Mouse (Mus musculus) MEL (cell line): ENCODE data around the gene Ngly1.

ENCODE experiments used
- CTCF ChIP-seq, 3 experiments: IDR thresholded peaks in 2 of 3; conservative IDR thresholded peaks in 1 of 3; 2 replicates each; pipeline ENCODE4 v1.5.1; 2011 to 2012; ENCODE audit warnings: low read length in 3 of 3, low read depth in 2 of 3, mild to moderate bottlenecking in 2 of 3, improper control_type of control experiment in 1 of 3, inconsistent platforms in 1 of 3, mixed read lengths in 1 of 3, moderate library complexity in 1 of 3; ENCODE audit not compliant: control insufficient read depth in 1 of 3, insufficient read depth in 1 of 3, poor library complexity in 1 of 3, severe bottlenecking in 1 of 3
- EP300 ChIP-seq, 2 experiments: IDR thresholded peaks; 2 replicates each; pipeline ENCODE4 v1.6.1; 2011; ENCODE audit warnings: improper control_type of control experiment in 2 of 2, low read length in 2 of 2, low read depth in 1 of 2, mild to moderate bottlenecking in 1 of 2
- HCFC1 ChIP-seq: IDR thresholded peaks from 2 replicates; pipeline ENCODE4 v1.6.1; 2012; ENCODE audit warnings: low read depth, mild to moderate bottlenecking, inconsistent platforms, low read length, improper control_type of control experiment, moderate library complexity
- MYB ChIP-seq: IDR thresholded peaks from 2 replicates; pipeline ENCODE4 v1.6.1; 2011; ENCODE audit warnings: mild to moderate bottlenecking, low read depth, low read length, improper control_type of control experiment
- MYC ChIP-seq: IDR thresholded peaks from 2 replicates; pipeline ENCODE4 v1.6.1; 2011; ENCODE audit warnings: low read depth, mild to moderate bottlenecking, low read length, improper control_type of control experiment, moderate library complexity
- NELFE ChIP-seq: IDR thresholded peaks from 2 replicates; pipeline ENCODE4 v1.6.1; 2011; ENCODE audit warnings: low read depth, low read length, improper control_type of control experiment
- POLR2A ChIP-seq, 2 experiments: IDR thresholded peaks; 2 replicates each; pipeline ENCODE4 v1.6.1; 2011 to 2012; ENCODE audit warnings: low read length in 2 of 2, mild to moderate bottlenecking in 2 of 2, control low read depth in 1 of 2, improper control_type of control experiment in 1 of 2, low read depth in 1 of 2, moderate library complexity in 1 of 2; ENCODE audit not compliant: control insufficient read depth in 1 of 2, insufficient read depth in 1 of 2, poor library complexity in 1 of 2
- POLR2AphosphoS5 ChIP-seq: IDR thresholded peaks from 2 replicates; pipeline ENCODE4 v1.6.1; 2012; ENCODE audit warnings: low read depth, borderline replicate concordance, mild to moderate bottlenecking, inconsistent platforms, low read length, moderate library complexity, mixed read lengths
- UBTF ChIP-seq: IDR thresholded peaks from 2 replicates; pipeline ENCODE4 v1.6.1; 2012; ENCODE audit warnings: low read depth, mild to moderate bottlenecking, inconsistent platforms, low read length, improper control_type of control experiment, moderate library complexity, borderline replicate concordance; ENCODE audit not compliant: insufficient read depth

DNA sequence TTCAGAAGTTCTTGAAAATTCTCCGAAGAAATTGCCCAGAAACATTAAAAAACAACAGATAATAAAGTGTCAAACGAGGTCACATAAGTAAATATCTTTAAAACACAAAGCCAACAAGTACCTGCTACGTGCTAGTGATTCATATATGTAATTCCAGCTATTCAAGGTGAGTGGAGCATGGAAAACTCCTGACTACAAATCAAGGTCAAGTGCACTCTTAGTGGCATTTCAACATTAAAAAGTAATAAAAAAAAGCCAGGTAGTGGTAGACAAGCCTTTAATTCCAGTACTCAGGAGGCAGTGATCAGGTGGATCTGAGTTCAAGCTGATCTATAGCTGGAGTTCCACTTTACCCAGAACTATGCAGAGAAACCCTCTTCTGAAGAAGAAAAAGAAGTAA lies 945 bp upstream of the Ngly1 start:
- TF ChIP-seq NELFE = no peak
- no peak for TF ChIP-seq EP300 (IDR thresholded peaks at IDR 0.05; ENCODE audit: low read depth in 1 of 2, low read length in 2 of 2)
- TF ChIP-seq MYB = no peak
- TF ChIP-seq CTCF (IDR thresholded peaks at IDR 0.05 in 2 of 3, conservative IDR thresholded peaks at IDR 0.05 in 1 of 3; ENCODE audit: control insufficient read depth in 1 of 3, insufficient read depth in 1 of 3, low read depth in 2 of 3, low read length in 3 of 3, poor library complexity in 1 of 3, severe bottlenecking in 1 of 3) = no peak
- TF ChIP-seq HCFC1 = no peak
- no peak for TF ChIP-seq POLR2A (IDR thresholded peaks at IDR 0.05; ENCODE audit: control insufficient read depth in 1 of 2, insufficient read depth in 1 of 2, low read depth in 1 of 2, low read length in 2 of 2, poor library complexity in 1 of 2)
- TF ChIP-seq UBTF = no peak
- TF ChIP-seq POLR2AphosphoS5 = no peak
- no peak for TF ChIP-seq MYC
